In the genomic region with DNA sequence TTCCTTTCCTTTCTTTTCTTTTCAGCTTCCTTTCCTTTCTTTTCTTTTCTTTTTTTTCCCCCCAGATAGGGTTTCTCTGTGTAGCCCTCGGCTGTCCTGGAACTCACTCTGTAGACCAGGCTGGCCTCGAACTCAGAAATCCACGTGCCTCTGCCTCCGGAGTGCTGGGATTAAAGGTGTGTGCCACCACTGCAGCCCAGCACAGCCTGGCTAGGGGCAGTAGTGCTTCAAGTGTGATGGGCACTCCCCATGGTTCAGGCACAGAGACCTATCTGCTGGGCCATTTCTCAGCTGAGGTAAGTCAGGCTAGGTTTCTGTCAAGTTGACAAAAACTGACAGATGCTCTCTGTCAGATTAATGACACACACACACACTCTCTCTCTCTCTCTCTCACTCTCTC, we compare ENCODE assay signal across 34 mouse cellular contexts.
"Had no signal": no experiment of that assay in that cellular context is flagged by ENCODE, and none has a peak within 500 bp of the region (broad histone marks: within the 10 kb centered on the region; RNA-seq: fewer than 3 reads in every experiment).

No protein-coding gene starts in this region.

- H3K27me3 ChIP-seq: heart, embryonic 12.5 days; heart, embryonic 13.5 days; heart, embryonic 15.5 days; hindbrain, embryonic 12.5 days; hindbrain, embryonic 13.5 days; hindbrain, embryonic 15.5 days; intestine, embryonic 15.5 days; kidney, embryonic 15.5 days had no signal

- H3K36me3 ChIP-seq: heart, embryonic 12.5 days; heart, embryonic 13.5 days; heart, embryonic 15.5 days; hindbrain, embryonic 10.5 days; hindbrain, embryonic 12.5 days; hindbrain, embryonic 13.5 days; hindbrain, embryonic 15.5 days; intestine, embryonic 15.5 days; kidney, embryonic 15.5 days had no signal

- H3K9ac ChIP-seq: heart, embryonic 12.5 days; heart, embryonic 13.5 days; heart, embryonic 15.5 days; hindbrain, embryonic 12.5 days; hindbrain, embryonic 13.5 days; hindbrain, embryonic 14.5 days; hindbrain, embryonic 15.5 days; intestine, embryonic 15.5 days; kidney, embryonic 15.5 days had no signal

- ATAC-seq: hindbrain, embryonic 16.5 days; hindbrain, postnatal 0 days; intestine, embryonic 15.5 days; intestine, embryonic 16.5 days; intestine, postnatal 0 days had no signal

- H3K27ac ChIP-seq: heart, embryonic 13.5 days; heart, embryonic 15.5 days; hindbrain, embryonic 10.5 days; hindbrain, embryonic 12.5 days; hindbrain, embryonic 13.5 days; hindbrain, embryonic 14.5 days; hindbrain, embryonic 15.5 days; hindbrain, postnatal 0 days; intestine, embryonic 15.5 days; kidney, embryonic 15.5 days; kidney, postnatal 0 days; layer of hippocampus, adult 2 months; left cerebral cortex, adult 2 months had no signal

- DNase-seq: heart, postnatal 10 days; heart, postnatal 14 days; heart, postnatal 36 days; heart, postnatal 4 days; kidney, adult 11 months; kidney, adult 18-20 months; kidney, adult 2 months; kidney, adult 8-10 months; kidney, adult 9 months; kidney, postnatal 10 days; kidney, postnatal 14 days; kidney, postnatal 25 days; kidney, postnatal 36 days; kidney, postnatal 4 days; layer of hippocampus, adult 9-11 months; layer of hippocampus, postnatal 36 days had no signal

- H3K4me2 ChIP-seq: heart, embryonic 11.5 days; heart, embryonic 12.5 days; heart, embryonic 13.5 days; heart, embryonic 15.5 days; hindbrain, embryonic 12.5 days; hindbrain, embryonic 13.5 days; hindbrain, embryonic 14.5 days; hindbrain, embryonic 15.5 days; intestine, embryonic 15.5 days; kidney, embryonic 15.5 days had no signal

- H3K4me3 ChIP-seq: heart, embryonic 12.5 days; heart, embryonic 13.5 days; heart, embryonic 15.5 days; hindbrain, embryonic 10.5 days; hindbrain, embryonic 12.5 days; hindbrain, embryonic 13.5 days; hindbrain, embryonic 15.5 days; intestine, embryonic 15.5 days; kidney, embryonic 15.5 days; layer of hippocampus, adult 2 months; left cerebral cortex, adult 2 months had no signal

- H3K9me3 ChIP-seq: heart, embryonic 12.5 days; heart, embryonic 13.5 days; heart, embryonic 15.5 days; hindbrain, embryonic 10.5 days; hindbrain, embryonic 12.5 days; hindbrain, embryonic 13.5 days; hindbrain, embryonic 15.5 days; intestine, embryonic 15.5 days; kidney, embryonic 15.5 days had no signal
